Mouse (Mus musculus) olfactory bulb, adult 2 months (tissue): ENCODE measurements around the gene Pram1. TPM values are rescaled to one million over a fixed set of nuclear protein-coding genes. Genes with fewer than 3 reads are reported as not detected.

Source experiments
- H3K27ac ChIP-seq: fragments of 200-500 bp; 2 replicates; pipeline ENCODE4 v1.5.1; 2012; ENCODE audit warnings: low read depth, low read length; ENCODE audit not compliant: insufficient read depth
- H3K4me1 ChIP-seq: fragments of 200-500 bp; 2 replicates; pipeline ENCODE4 v1.6.1; 2012; ENCODE audit warnings: low read length; ENCODE audit not compliant: control insufficient read depth, insufficient read depth
- H3K4me3 ChIP-seq: fragments of 200-500 bp; 2 replicates; pipeline ENCODE4 v1.5.1; 2012; ENCODE audit warnings: mild to moderate bottlenecking, low read depth, low read length, moderate library complexity; ENCODE audit not compliant: insufficient read depth
- CTCF ChIP-seq: fragments of 200-500 bp; IDR thresholded peaks from 2 replicates; pipeline ENCODE4 v1.5.1; 2012; ENCODE audit warnings: low read depth, mild to moderate bottlenecking, low read length, moderate library complexity; ENCODE audit not compliant: insufficient read depth
- POLR2A ChIP-seq: fragments of 200-500 bp; IDR thresholded peaks from 2 replicates; pipeline ENCODE4 v1.6.1; 2012; ENCODE audit warnings: mild to moderate bottlenecking, low read depth, low read length, moderate library complexity; ENCODE audit not compliant: insufficient read depth
- WGBS: fragments of 180-500 bp; shearing (Covaris S2); methylation state at CpG from one replicate; pipeline ENCODE4 v1.1.7; 2018; 5-methylcytosine and 5-hydroxymethylcytosine counted together
- polyA plus RNA-seq: library from polyadenylated mRNA; stranded (reverse); fragments of >200 nt; gene quantifications from 2 replicates; pipeline ENCODE4 v1.2.4, GENCODE M21; 2012; ENCODE audit warnings: low replicate concordance; ENCODE audit not compliant: missing spikeins, insufficient read depth, insufficient read length

Gene Pram1
- polyA plus RNA-seq, 1 experiment: not detected

- Histone ChIP-seq H3K4me1 (peaks cover 22% of the 10 kb centered on the region), H3K27ac (no peak overlapping the region), H3K4me3 (no peak overlapping the region)
- TF ChIP-seq POLR2A (no peak), CTCF (no peak)
- WGBS: 92% methylated on average over 3 of the region's 3 CpGs
Measured at GRCm38 (mm10) chr17:33627281-33627680, 10.6 kb upstream of the Pram1 start.

GRCm38 (mm10) chr17:33628621-33629486 is 9.0 kb upstream of the Pram1 start, which contains the start of gene Zfp414:
Zfp414 (plus strand) TSS chr17:33629090.
- WGBS: 3% methylated on average over 35 of the region's 35 CpGs
- TF ChIP-seq POLR2A: peak; percentile 59
- TF ChIP-seq CTCF: no peak
- Histone ChIP-seq H3K4me3 (peak within 1 kb of the TSS; percentile 70), H3K4me1 (peaks cover 22% of the 10 kb centered on the region), H3K27ac (peak within 1 kb of the TSS; percentile 92)

GRCm38 (mm10) chr17:33629487-33630125 is 8.2 kb upstream of the Pram1 start:
- Histone ChIP-seq H3K27ac (no peak overlapping the region), H3K4me3 (peak overlapping the region; percentile 70), H3K4me1 (peaks cover 22% of the 10 kb centered on the region)
- WGBS: 62% methylated on average over 12 of the region's 12 CpGs
- TF ChIP-seq POLR2A (no peak), CTCF (no peak)

GRCm38 (mm10) chr17:33630171-33630895 is 7.5 kb upstream of the Pram1 start:
- TF ChIP-seq CTCF (no peak), POLR2A (no peak)
- WGBS: 63% methylated on average over 13 of the region's 13 CpGs
- Histone ChIP-seq H3K27ac (no peak overlapping the region), H3K4me1 (peaks cover 22% of the 10 kb centered on the region), H3K4me3 (0 out of 2 replicates have a peak overlapping the region, but pooled peaks have one; percentile 7)

GRCm38 (mm10) chr17:33631236-33631635 is 6.6 kb upstream of the Pram1 start:
- no peak overlapping the region for H3K27ac ChIP-seq
- peaks cover 22% of the 10 kb centered on the region for H3K4me1 ChIP-seq
- WGBS: 96% methylated on average over 9 of the region's 9 CpGs
- no peak overlapping the region for H3K4me3 ChIP-seq
- TF ChIP-seq POLR2A (no peak), CTCF (no peak)

DNA sequence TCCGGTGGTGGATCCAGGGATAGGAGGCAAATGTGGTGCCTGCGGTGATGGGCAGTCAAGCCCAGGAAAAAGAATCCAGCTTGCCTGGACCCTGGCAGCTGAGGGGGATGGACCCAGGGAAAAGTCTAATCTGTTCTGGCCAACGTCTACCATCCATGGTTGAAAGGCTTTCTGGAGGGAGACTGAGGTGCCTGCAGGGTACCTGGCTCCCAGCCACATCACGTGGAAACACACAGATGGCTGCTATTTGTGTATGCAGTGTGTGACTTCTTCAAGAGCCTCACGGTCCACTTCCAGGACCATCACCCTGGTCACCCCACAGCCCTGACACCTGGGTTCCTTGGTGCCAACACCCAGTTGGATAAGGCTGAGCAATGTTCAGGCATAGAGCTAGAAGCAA is 6.1 kb upstream of the Pram1 start:
- Histone ChIP-seq H3K27ac (no peak overlapping the region), H3K4me1 (peaks cover 22% of the 10 kb centered on the region), H3K4me3 (no peak overlapping the region)
- TF ChIP-seq CTCF (no peak), POLR2A (no peak)
- 64% methylated on average over 5 of the region's 5 CpGs for WGBS

- WGBS: 34% methylated on average over 2 of the region's 2 CpGs
- Histone ChIP-seq H3K27ac (no peak overlapping the region), H3K4me3 (no peak overlapping the region), H3K4me1 (peaks cover under 1% of the 10 kb centered on the region)
- TF ChIP-seq CTCF (no peak), POLR2A (no peak)
Measured at GRCm38 (mm10) chr17:33637038-33637437, 818 bp upstream of the Pram1 start.

DNA sequence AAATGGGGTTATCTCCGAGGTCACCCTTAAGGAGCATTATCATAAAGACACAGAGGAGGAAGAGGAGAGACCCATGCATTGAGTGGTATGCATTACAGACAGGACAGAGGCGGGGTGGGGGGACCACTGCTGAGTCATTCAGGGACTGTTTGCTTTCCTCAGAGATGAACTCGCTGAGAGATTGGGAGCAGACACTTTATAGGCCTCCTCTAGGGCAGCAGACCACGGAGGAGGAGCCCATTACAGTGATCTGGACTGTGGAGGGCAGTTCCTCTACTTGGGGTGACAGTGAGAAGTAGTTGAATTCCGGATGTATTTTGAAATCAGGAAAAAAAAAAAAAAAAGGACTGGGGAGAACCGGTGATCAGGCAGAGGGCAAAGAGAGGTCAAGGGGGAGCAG is 1.9 kb downstream of the Pram1 start:
- WGBS: 75% methylated on average over 6 of the region's 6 CpGs
- TF ChIP-seq CTCF (no peak), POLR2A (no peak)
- Histone ChIP-seq H3K4me3 (no peak overlapping the region), H3K27ac (no peak overlapping the region), H3K4me1 (no peaks in the 10 kb centered on the region; the same call in 1 of the 2 replicates)

DNA sequence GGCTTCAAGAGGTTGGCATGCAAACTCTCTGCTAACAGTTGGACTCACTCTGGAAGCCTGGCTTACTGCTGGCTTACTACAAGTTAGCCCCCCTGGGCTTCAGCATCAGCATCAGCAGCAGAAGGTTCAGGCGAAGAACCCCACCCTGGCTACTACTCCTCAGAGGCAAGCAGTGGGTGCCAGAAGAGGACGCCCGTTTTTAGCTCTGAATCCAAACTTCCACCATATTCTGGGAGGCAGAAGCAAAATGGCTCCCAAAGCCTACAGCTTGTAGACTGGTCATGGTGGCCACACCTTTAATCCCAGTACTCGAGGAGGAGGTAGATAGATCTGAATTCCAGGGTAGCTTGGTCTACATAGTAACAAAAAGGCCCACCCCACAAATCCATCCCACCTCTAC is 6.2 kb downstream of the Pram1 start:
- Histone ChIP-seq H3K4me1 (no peaks in the 10 kb centered on the region; the same call in 1 of the 2 replicates), H3K4me3 (no peak overlapping the region), H3K27ac (no peak overlapping the region)
- no peak for TF ChIP-seq POLR2A
- no peak for TF ChIP-seq CTCF
- 94% methylated on average over 4 of the region's 4 CpGs for WGBS

DNA sequence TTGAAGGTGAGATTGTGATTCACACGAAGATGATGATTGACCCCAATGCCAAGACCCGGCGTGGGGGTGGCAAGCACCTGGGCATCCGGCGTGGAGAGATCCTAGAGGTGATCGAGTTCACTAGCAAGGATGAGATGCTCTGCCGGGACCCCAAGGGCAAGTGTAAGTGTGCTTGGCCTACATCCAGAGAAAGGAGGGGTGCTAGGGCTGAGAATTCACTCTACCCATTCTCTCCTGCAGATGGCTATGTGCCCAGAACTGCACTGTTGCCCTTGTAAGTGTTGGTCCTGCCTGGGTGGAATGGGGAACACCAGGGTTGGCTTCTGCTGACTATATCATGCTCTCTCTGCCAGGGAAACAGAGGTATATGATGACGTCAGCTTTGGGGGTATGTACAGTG is 7.2 kb downstream of the Pram1 start:
- WGBS: 81% methylated on average over 8 of the region's 8 CpGs
- Histone ChIP-seq H3K4me3 (no peak overlapping the region), H3K4me1 (no peaks in the 10 kb centered on the region; the same call in 1 of the 2 replicates), H3K27ac (no peak overlapping the region)
- no peak for TF ChIP-seq POLR2A
- TF ChIP-seq CTCF: no peak
